Mouse (Mus musculus): ENCODE measurements at regions not wholly inside any gene's neighbourhood (a gene's known extent, or its start where the extent isn't known, plus 50 kb on each side); places are given as distances from the start of the nearest gene placed in this dataset.
"Not testable (repeated sequence)": the region's sequence is repeated elsewhere in the genome, so short reads cannot be mapped to it uniquely, and the experiment has no call there.

GRCm38 (mm10) chr2:17065149-17066145, 665.8 kb downstream of the Nebl start:
- DNase-seq (ENCODE audit: low read depth) = not testable (repeated sequence)

Data from fibroblast of lung, adult 2 months (primary cell).